Mouse (Mus musculus) forebrain, embryonic 16.5 days (tissue): ENCODE results near the gene Asb4. TPM values are rescaled to one million over a fixed set of nuclear protein-coding genes. Genes with fewer than 3 reads are reported as not detected.

Experiments
- polyA plus RNA-seq: library from polyadenylated mRNA; unstranded; fragments of >200 nt; fragmentation: Nextera tagmentation; extraction: Ambion mirVana; gene quantifications from 2 replicates; pipeline ENCODE4 v1.2.1, GENCODE M21; 2015

The Asb4 gene
- polyA plus RNA-seq, 1 experiment from 2014 or later = 16.4 TPM

Other genes starting within 250 kb of the Asb4 start
- 0.25 and 0.71 TPM in 2 replicates for gene Pon1, start 189.4 kb upstream of the Asb4 start, polyA plus RNA-seq
- 2.6 and 3.5 TPM in 2 replicates for gene Pon3, start 127.1 kb upstream of the Asb4 start, polyA plus RNA-seq
- gene Pon2, start 84.9 kb upstream of the Asb4 start, polyA plus RNA-seq = 22.1 and 23.4 TPM in 2 replicates
- gene Pdk4, start 112.9 kb downstream of the Asb4 start, polyA plus RNA-seq = 1.6 and 2.2 TPM in 2 replicates